Mouse (Mus musculus) gonadal fat pad, adult 2 months (tissue): ENCODE results near the gene Efna5. TPM values are rescaled to one million over a fixed set of nuclear protein-coding genes. Genes with fewer than 3 reads are reported as not detected.

ENCODE experiments used
- DNase-seq: peaks from one replicate; pipeline ENCODE4 v3.0.0-alpha.2; 2012; ENCODE audit warnings: low read depth
- polyA plus RNA-seq: library from polyadenylated mRNA; depleted of rRNA; stranded (reverse); fragments of >200 nt; gene quantifications from 2 replicates; pipeline ENCODE4 v1.2.3, GENCODE M21; 2012

The Efna5 gene
- polyA plus RNA-seq, 1 experiment = 3.9 TPM

- DNase-seq = no peak
Measured at GRCm38 (mm10) chr17:62748803-62749619, 132.1 kb downstream of the Efna5 start.

GRCm38 (mm10) chr17:62747381-62747780 is 133.7 kb downstream of the Efna5 start:
- DNase-seq = no peak

- DNase-seq = no peak
Measured at GRCm38 (mm10) chr17:62746827-62747226, 134.3 kb downstream of the Efna5 start.

- peak; percentile 71 for DNase-seq
Measured at GRCm38 (mm10) chr17:62745286-62745685, 135.8 kb downstream of the Efna5 start.

GRCm38 (mm10) chr17:62744239-62744638 is 136.9 kb downstream of the Efna5 start:
- no peak for DNase-seq

GRCm38 (mm10) chr17:62741702-62742101 is 139.4 kb downstream of the Efna5 start:
- no peak for DNase-seq

GRCm38 (mm10) chr17:62741020-62741419 is 140.1 kb downstream of the Efna5 start:
- peak; percentile 65 for DNase-seq

- no peak for DNase-seq
Measured at GRCm38 (mm10) chr17:62739993-62740392, 141.1 kb downstream of the Efna5 start.

- DNase-seq = no peak
Measured at GRCm38 (mm10) chr17:62737404-62737803, 143.7 kb downstream of the Efna5 start.

- DNase-seq = no peak
Measured at GRCm38 (mm10) chr17:62735943-62736342, 145.2 kb downstream of the Efna5 start.

- DNase-seq = no peak
Measured at GRCm38 (mm10) chr17:62734901-62735300, 146.2 kb downstream of the Efna5 start.

- DNase-seq = no peak
Measured at GRCm38 (mm10) chr17:62734067-62734466, 147.1 kb downstream of the Efna5 start.

GRCm38 (mm10) chr17:62729754-62730470 is 151.2 kb downstream of the Efna5 start:
- no peak for DNase-seq

GRCm38 (mm10) chr17:62728142-62728917 is 152.8 kb downstream of the Efna5 start:
- DNase-seq = no peak

GRCm38 (mm10) chr17:62726102-62726501 is 155.0 kb downstream of the Efna5 start:
- DNase-seq = no peak

GRCm38 (mm10) chr17:62722962-62723361 is 158.2 kb downstream of the Efna5 start:
- no peak for DNase-seq

GRCm38 (mm10) chr17:62721595-62721994 is 159.5 kb downstream of the Efna5 start:
- no peak for DNase-seq

- no peak for DNase-seq
Measured at GRCm38 (mm10) chr17:62720740-62721450, 160.2 kb downstream of the Efna5 start.

GRCm38 (mm10) chr17:62717426-62718131 is 163.5 kb downstream of the Efna5 start:
- no peak for DNase-seq

- no peak for DNase-seq
Measured at GRCm38 (mm10) chr17:62713455-62713854, 167.7 kb downstream of the Efna5 start.

- DNase-seq = no peak
Measured at GRCm38 (mm10) chr17:62706418-62706817, 174.7 kb downstream of the Efna5 start.
